Mouse (Mus musculus) cortical plate, adult 2 months (tissue): Measurements from ENCODE around the gene Eml3.

Experiments used
- CTCF ChIP-seq: fragments of 200-500 bp; IDR thresholded peaks from 2 replicates; pipeline ENCODE4 v1.5.1; 2011; ENCODE audit warnings: mild to moderate bottlenecking, control low read depth, low read length; ENCODE audit not compliant: insufficient read depth; ENCODE audit errors: extremely low read depth
- POLR2A ChIP-seq: fragments of 200-500 bp; IDR thresholded peaks from 2 replicates; pipeline ENCODE4 v1.6.1; 2011; ENCODE audit warnings: mild to moderate bottlenecking, low read length, control low read depth; ENCODE audit not compliant: insufficient read depth; ENCODE audit errors: extremely low read depth

GRCm38 (mm10) chr19:8908531-8908930 lies 20.8 kb upstream of the Eml3 start:
- TF ChIP-seq CTCF (no peak), POLR2A (no peak)
